ENCODE assay signal across 1 mouse cellular context in the genomic region with DNA sequence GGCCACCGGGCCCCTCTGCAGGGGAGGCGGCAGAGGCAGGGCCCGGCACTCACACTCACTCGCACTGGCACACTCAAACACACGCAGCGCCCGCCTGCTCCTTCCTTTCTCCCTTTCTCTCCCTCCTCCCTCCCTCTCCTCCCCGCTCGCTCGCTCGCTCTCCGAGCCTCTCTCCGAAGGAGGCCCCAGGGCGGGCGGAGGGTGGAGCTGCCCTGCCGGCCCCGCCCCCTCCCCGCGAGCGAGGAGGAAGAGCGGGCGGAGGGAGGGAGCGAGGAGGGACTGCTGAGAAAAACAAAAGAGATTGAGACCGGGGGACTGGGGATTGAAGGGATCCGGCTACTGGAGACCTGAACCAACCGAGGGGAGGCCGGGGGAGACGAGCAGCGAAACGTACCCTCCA.
TF ChIP-seq lines count a peak whose summit lies in the region.

No protein-coding gene starts in this region.

TF ChIP-seq in MEL, 35 proteins besides CTCF, POLR2A, EP300 and RAD21 (continued from another document):
- TF ChIP-seq SMC3 (IDR thresholded peaks at IDR 0.05; ENCODE audit: low read depth, low read length) (no peak), KAT2A (conservative IDR thresholded peaks at IDR 0.05; ENCODE audit: low read depth, low read length) (no peak; the same call in 1 of the 2 replicates)
